Mouse (Mus musculus): ENCODE measurements at regions not wholly inside any gene's neighbourhood (a gene's known extent, or its start where the extent isn't known, plus 50 kb on each side); places are given as distances from the start of the nearest gene placed in this dataset.

DNA sequence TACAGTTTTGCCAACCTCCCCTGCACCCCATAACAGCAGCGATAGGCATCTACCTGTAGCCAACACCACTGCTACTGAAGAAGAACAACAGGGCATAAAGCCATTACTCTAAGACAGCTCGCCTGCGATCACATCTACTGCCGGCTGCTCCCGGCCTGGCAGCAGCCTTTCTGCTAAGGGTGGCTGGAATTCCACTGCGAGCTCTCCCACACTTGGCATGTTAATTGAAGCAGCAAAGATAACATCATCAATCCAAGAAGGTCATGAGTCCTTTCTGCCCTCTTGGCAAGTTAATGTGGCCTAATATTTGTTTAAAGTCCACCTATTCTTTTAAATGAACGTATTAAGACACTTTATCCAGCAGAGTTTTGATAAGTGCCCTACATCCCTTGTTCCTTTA lies 196.1 kb downstream of the Ttc8 start:
- TF ChIP-seq CTCF (IDR thresholded peaks at IDR 0.05; ENCODE audit: extremely low read depth, insufficient read depth, insufficient read length, insufficient replicate concordance), result no peak
- TF ChIP-seq POLR2A (IDR thresholded peaks at IDR 0.05; ENCODE audit: low read depth, low read length), result no peak
